Mouse (Mus musculus): ENCODE measurements around the gene Ly6g6f.

Ly6g6f gene

GRCm38 (mm10) chr17:35105740-35106389, 20.5 kb upstream of the Ly6g6f start:
- no peak for DNase-seq (ENCODE audit: low spot score in 2 of 2)

- no peak for DNase-seq (ENCODE audit: low spot score in 2 of 2)
Observed at GRCm38 (mm10) chr17:35104754-35105153, 19.3 kb upstream of the Ly6g6f start.

- DNase-seq (ENCODE audit: low spot score in 2 of 2), result no peak
Observed at GRCm38 (mm10) chr17:35104079-35104478, 18.7 kb upstream of the Ly6g6f start.

GRCm38 (mm10) chr17:35103221-35103690, 17.8 kb upstream of the Ly6g6f start:
- DNase-seq (ENCODE audit: low spot score in 2 of 2), result no peak

- no peak for DNase-seq (ENCODE audit: low spot score in 2 of 2)
Observed at GRCm38 (mm10) chr17:35102299-35102698, 16.9 kb upstream of the Ly6g6f start.

GRCm38 (mm10) chr17:35101161-35101560, 15.8 kb upstream of the Ly6g6f start:
- no peak for DNase-seq (ENCODE audit: low spot score in 2 of 2)

- no peak for DNase-seq (ENCODE audit: low spot score in 2 of 2)
Observed at GRCm38 (mm10) chr17:35100196-35100765, 14.9 kb upstream of the Ly6g6f start.

- DNase-seq (ENCODE audit: low spot score in 2 of 2), result peak; percentile 52 to 73
Observed at GRCm38 (mm10) chr17:35097164-35097655, 11.8 kb upstream of the Ly6g6f start.

GRCm38 (mm10) chr17:35096597-35096996, 11.2 kb upstream of the Ly6g6f start:
- DNase-seq (ENCODE audit: low spot score in 2 of 2), result no peak

- no peak for DNase-seq (ENCODE audit: low spot score in 2 of 2)
Observed at GRCm38 (mm10) chr17:35094475-35095365, 9.3 kb upstream of the Ly6g6f start.

- no peak for DNase-seq (ENCODE audit: low spot score in 2 of 2)
Observed at GRCm38 (mm10) chr17:35092403-35093198, 7.2 kb upstream of the Ly6g6f start.

GRCm38 (mm10) chr17:35090166-35090932, 4.9 kb upstream of the Ly6g6f start:
- no peak for DNase-seq (ENCODE audit: low spot score in 2 of 2)

- DNase-seq (ENCODE audit: low spot score in 2 of 2), result peak; percentile 92 to 93
Observed at GRCm38 (mm10) chr17:35088825-35089644, 3.6 kb upstream of the Ly6g6f start, which contains the start of gene Abhd16a. Abhd16a (plus strand) TSS chr17:35089263.

GRCm38 (mm10) chr17:35088151-35088550, 2.7 kb upstream of the Ly6g6f start:
- no peak for DNase-seq (ENCODE audit: low spot score in 2 of 2)

GRCm38 (mm10) chr17:35083929-35084497, 1.4 kb downstream of the Ly6g6f start:
- DNase-seq (ENCODE audit: low spot score in 2 of 2), result no peak

- no peak for DNase-seq (ENCODE audit: low spot score in 2 of 2)
Observed at GRCm38 (mm10) chr17:35082841-35083576, 2.4 kb downstream of the Ly6g6f start.

- no peak for DNase-seq (ENCODE audit: low spot score in 2 of 2)
Observed at GRCm38 (mm10) chr17:35080710-35081109, 4.7 kb downstream of the Ly6g6f start.

GRCm38 (mm10) chr17:35080248-35080647, 5.2 kb downstream of the Ly6g6f start:
- no peak for DNase-seq (ENCODE audit: low spot score in 2 of 2)

- no peak for DNase-seq (ENCODE audit: low spot score in 2 of 2)
Observed at GRCm38 (mm10) chr17:35079778-35080177, 5.6 kb downstream of the Ly6g6f start.
